Mouse (Mus musculus) kidney, postnatal 25 days (tissue): ENCODE data around the gene Erg.
A peak's percentile ranks its signal among the peaks of the same experiment; 100 is the strongest.

Experiments used
- DNase-seq, 2 experiments: peaks; one replicate each; pipeline ENCODE4 v3.0.0; 2021; ENCODE audit warnings: mixed read lengths in 2 of 2

Erg gene

GRCm38 (mm10) chr16:95475041-95475440 is 111.4 kb downstream of the Erg start:
- no peak for DNase-seq

GRCm38 (mm10) chr16:95473946-95474345 is 112.4 kb downstream of the Erg start:
- DNase-seq = no peak

- DNase-seq = no peak
These were observed 113.6 kb downstream of the Erg start for GRCm38 (mm10) chr16:95472771-95473170.

- DNase-seq = no peak
These were observed 116.9 kb downstream of the Erg start for GRCm38 (mm10) chr16:95469262-95470139.

- no peak for DNase-seq
These were observed 118.5 kb downstream of the Erg start for GRCm38 (mm10) chr16:95467893-95468292.

- DNase-seq = no peak
These were observed 119.8 kb downstream of the Erg start for GRCm38 (mm10) chr16:95466548-95466947.

- DNase-seq = no peak
These were observed 121.8 kb downstream of the Erg start for GRCm38 (mm10) chr16:95464609-95465008.

GRCm38 (mm10) chr16:95463796-95464195 is 122.6 kb downstream of the Erg start:
- peak; percentile 78 to 87 for DNase-seq

GRCm38 (mm10) chr16:95461941-95462340 is 124.5 kb downstream of the Erg start:
- DNase-seq = no peak

- DNase-seq = no peak
These were observed 126.1 kb downstream of the Erg start for GRCm38 (mm10) chr16:95460336-95460735.

- peak; percentile 41 to 77 for DNase-seq
These were observed 127.1 kb downstream of the Erg start for GRCm38 (mm10) chr16:95459325-95459691.

GRCm38 (mm10) chr16:95458590-95459324 is 127.6 kb downstream of the Erg start:
- DNase-seq = no peak

- DNase-seq = no peak
These were observed 129.4 kb downstream of the Erg start for GRCm38 (mm10) chr16:95457006-95457405.

GRCm38 (mm10) chr16:95455896-95456295 is 130.5 kb downstream of the Erg start:
- no peak for DNase-seq

- no peak for DNase-seq
These were observed 130.9 kb downstream of the Erg start for GRCm38 (mm10) chr16:95455461-95455860.

- no peak for DNase-seq
These were observed 134.0 kb downstream of the Erg start for GRCm38 (mm10) chr16:95452411-95452810.

GRCm38 (mm10) chr16:95449361-95449725 is 137.1 kb downstream of the Erg start:
- peak; percentile 42 to 72 for DNase-seq

GRCm38 (mm10) chr16:95448643-95449360 is 137.6 kb downstream of the Erg start:
- peak; percentile 36 to 54 for DNase-seq

GRCm38 (mm10) chr16:95447896-95448295 is 138.5 kb downstream of the Erg start:
- DNase-seq = no peak

GRCm38 (mm10) chr16:95446368-95446767 is 140.0 kb downstream of the Erg start:
- no peak for DNase-seq

GRCm38 (mm10) chr16:95442023-95442422 is 144.4 kb downstream of the Erg start:
- no peak for DNase-seq

- DNase-seq = no peak
These were observed 145.2 kb downstream of the Erg start for GRCm38 (mm10) chr16:95441179-95441578.

GRCm38 (mm10) chr16:95440334-95440733 is 146.1 kb downstream of the Erg start:
- DNase-seq = no peak
